Mouse (Mus musculus) bone marrow macrophage, adult 2 months (primary cell): ENCODE measurements around the gene Kcnh4. TPM values are rescaled to one million over a fixed set of nuclear protein-coding genes. Genes with fewer than 3 reads are reported as not detected.
"Not testable (repeated sequence)": the region's sequence is repeated elsewhere in the genome, so short reads cannot be mapped to it uniquely, and the experiment has no call there.

ENCODE experiments used
- H3K27ac ChIP-seq: 2 replicates; pipeline ENCODE4 v1.5.1; 2012; ENCODE audit warnings: low read depth, low read length; ENCODE audit not compliant: insufficient read depth
- H3K4me1 ChIP-seq: 2 replicates; pipeline ENCODE4 v1.6.1; 2012; ENCODE audit warnings: low read length; ENCODE audit not compliant: control insufficient read depth, insufficient read depth
- H3K4me3 ChIP-seq: 2 replicates; pipeline ENCODE4 v1.5.1; 2012; ENCODE audit warnings: mild to moderate bottlenecking, low read length, moderate library complexity; ENCODE audit not compliant: insufficient read depth
- CTCF ChIP-seq: IDR thresholded peaks from 2 replicates; pipeline ENCODE4 v1.5.1; 2012; ENCODE audit warnings: low read depth, mild to moderate bottlenecking, low read length, moderate library complexity
- POLR2A ChIP-seq: IDR thresholded peaks from 2 replicates; pipeline ENCODE4 v1.6.1; 2012; ENCODE audit warnings: mild to moderate bottlenecking, low read depth, low read length, borderline replicate concordance
- polyA plus RNA-seq: library from polyadenylated mRNA; stranded (reverse); fragments of >200 nt; gene quantifications from 2 replicates; pipeline ENCODE4 v1.2.4, GENCODE M21; 2012; ENCODE audit not compliant: missing spikeins, insufficient read depth, insufficient read length

Gene Kcnh4
- not detected in 2 replicates for polyA plus RNA-seq

GRCm38 (mm10) chr11:100759611-100760233, at the start of gene Kcnh4:
TSS of gene Kcnh4 (minus strand) at chr11:100759942.
- no peak within 1 kb of the TSS for H3K27ac ChIP-seq
- peak within 1 kb of the TSS; percentile 48 for H3K4me3 ChIP-seq
- peaks cover 9% of the 10 kb centered on the region for H3K4me1 ChIP-seq
- TF ChIP-seq POLR2A (no peak), CTCF (no peak)

- Histone ChIP-seq H3K27ac (no peak overlapping the region), H3K4me1 (peaks cover 13% of the 10 kb centered on the region), H3K4me3 (no peak overlapping the region)
- TF ChIP-seq CTCF (no peak), POLR2A (no peak)
These were observed 46.9 kb upstream of the Kcnh4 start for GRCm38 (mm10) chr11:100806380-100807305.

GRCm38 (mm10) chr11:100805535-100805934, 45.8 kb upstream of the Kcnh4 start:
- TF ChIP-seq CTCF (no peak), POLR2A (no peak)
- Histone ChIP-seq H3K27ac (peak overlapping the region; percentile 5), H3K4me3 (no peak overlapping the region), H3K4me1 (peaks cover 13% of the 10 kb centered on the region)

- no peak overlapping the region for H3K4me3 ChIP-seq
- peaks cover 13% of the 10 kb centered on the region for H3K4me1 ChIP-seq
- TF ChIP-seq POLR2A, result no peak
- no peak overlapping the region for H3K27ac ChIP-seq
These were observed 44.7 kb upstream of the Kcnh4 start for GRCm38 (mm10) chr11:100804409-100804808.

GRCm38 (mm10) chr11:100799426-100799825, 39.7 kb upstream of the Kcnh4 start:
- TF ChIP-seq POLR2A, result no peak
- TF ChIP-seq CTCF, result no peak

GRCm38 (mm10) chr11:100796585-100796984, 36.8 kb upstream of the Kcnh4 start:
- Histone ChIP-seq H3K27ac (no peak overlapping the region), H3K4me3 (no peak overlapping the region), H3K4me1 (no peaks in the 10 kb centered on the region)
- TF ChIP-seq POLR2A (no peak), CTCF (no peak)

More at GRCm38 (mm10) chr11:100799426-100799825, 39.7 kb upstream of the Kcnh4 start:
- no peak overlapping the region for H3K4me3 ChIP-seq
- H3K4me1 ChIP-seq, result no peaks in the 10 kb centered on the region
- H3K27ac ChIP-seq, result no peak overlapping the region

- H3K4me1 ChIP-seq, result no peaks in the 10 kb centered on the region
- no peak overlapping the region for H3K4me3 ChIP-seq
- TF ChIP-seq POLR2A (no peak), CTCF (no peak)
- no peak overlapping the region for H3K27ac ChIP-seq
These were observed 35.6 kb upstream of the Kcnh4 start for GRCm38 (mm10) chr11:100795386-100795785.

GRCm38 (mm10) chr11:100791457-100792049, 31.8 kb upstream of the Kcnh4 start:
- H3K4me1 ChIP-seq, result no peaks in the 10 kb centered on the region
- no peak for TF ChIP-seq CTCF
- no peak for TF ChIP-seq POLR2A
- no peak overlapping the region for H3K4me3 ChIP-seq
- H3K27ac ChIP-seq, result no peak overlapping the region

- H3K4me1 ChIP-seq, H3K27ac ChIP-seq, H3K4me3 ChIP-seq: not testable (repeated sequence)
These were observed 30.9 kb upstream of the Kcnh4 start for GRCm38 (mm10) chr11:100790644-100791043.

- no peak for TF ChIP-seq CTCF
- no peak for TF ChIP-seq POLR2A
- no peak overlapping the region for H3K4me3 ChIP-seq
- no peak overlapping the region for H3K27ac ChIP-seq
- H3K4me1 ChIP-seq, result no peaks in the 10 kb centered on the region
These were observed 30.0 kb upstream of the Kcnh4 start for GRCm38 (mm10) chr11:100789702-100790101.
